Mouse (Mus musculus) bone marrow macrophage, adult 2 months (primary cell): Measurements from ENCODE around the gene Eftud2.

Experiments used
- CTCF ChIP-seq: IDR thresholded peaks from 2 replicates; pipeline ENCODE4 v1.5.1; 2012; ENCODE audit warnings: low read depth, mild to moderate bottlenecking, low read length, moderate library complexity
- POLR2A ChIP-seq: IDR thresholded peaks from 2 replicates; pipeline ENCODE4 v1.6.1; 2012; ENCODE audit warnings: mild to moderate bottlenecking, low read depth, low read length, borderline replicate concordance

GRCm38 (mm10) chr11:102838616-102839150, 42.1 kb downstream of the Eftud2 start:
- TF ChIP-seq POLR2A (no peak), CTCF (no peak)
